8 mouse cellular contexts compared by ENCODE assay signal in the genomic region with DNA sequence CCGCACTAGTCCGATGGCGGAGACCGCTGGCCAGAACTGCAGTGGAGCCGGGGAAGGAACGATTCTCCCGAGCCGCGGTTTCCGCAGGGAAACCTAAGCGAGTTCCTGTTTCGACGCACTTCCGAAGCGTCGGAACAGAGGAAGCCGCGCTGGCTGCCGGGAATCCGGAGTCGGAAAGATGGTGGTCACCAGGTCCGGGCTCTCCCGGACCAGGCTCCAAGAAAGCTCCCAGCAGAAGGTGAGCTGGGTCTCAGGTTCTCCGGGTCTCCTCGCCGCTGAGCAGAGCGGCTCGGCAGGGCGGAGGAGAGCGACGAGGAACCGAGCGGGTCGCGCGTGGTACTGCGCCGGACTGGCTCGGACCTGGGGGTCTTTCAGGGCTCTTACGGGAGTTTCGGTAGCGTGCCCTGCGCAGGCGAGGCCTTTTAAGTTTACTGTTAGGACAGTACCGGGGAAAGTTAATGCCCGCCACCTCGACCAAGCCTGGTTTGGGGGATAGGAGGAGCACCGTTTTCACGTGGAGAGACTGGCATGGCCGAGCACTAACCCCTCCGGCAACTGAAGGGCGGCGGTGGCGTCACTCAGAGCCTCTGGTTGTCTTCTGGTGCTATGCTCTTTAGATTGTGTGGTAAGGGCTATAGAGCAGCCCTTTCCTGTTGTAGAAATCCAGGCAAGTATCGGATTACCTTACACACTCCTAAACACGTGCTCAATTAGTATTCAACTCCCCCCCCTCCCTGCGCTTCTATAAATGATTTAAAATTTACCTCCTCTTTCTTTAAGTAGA. TPM values are rescaled to one million over a fixed set of nuclear protein-coding genes. Genes with fewer than 3 reads are reported as not detected.
DNase-seq lines count a peak whose midpoint lies in the region; ATAC-seq and TF ChIP-seq lines count a peak whose summit lies in the region.

A gene (plus strand): TSS at position 148 of the 784 bp plus-strand sequence.

- WGBS in cerebellum, adult 2 months, result under 1% methylated on average over 57 of the region's 57 CpGs
- WGBS in forebrain, postnatal 0 days, result 2% methylated on average over 57 of the region's 57 CpGs

- peak within 1 kb of the TSS; percentile 84 for H3K9ac ChIP-seq in forebrain, postnatal 0 days

- no peaks in the 10 kb centered on the region for H3K9me3 ChIP-seq in forebrain, postnatal 0 days (ENCODE audit: low read length)

- peaks cover 6% of the 10 kb centered on the region; the same call in 1 of the 2 replicates for H3K4me1 ChIP-seq in cerebellum, adult 2 months (ENCODE audit: control insufficient read depth, insufficient read depth, low read length)
- peaks cover 4% of the 10 kb centered on the region; the same call in 1 of the 2 replicates for H3K4me1 ChIP-seq in forebrain, postnatal 0 days (ENCODE audit: insufficient read depth)

- peak within 1 kb of the TSS; percentile 82 for H3K4me2 ChIP-seq in forebrain, postnatal 0 days (ENCODE audit: low read depth)

- TF ChIP-seq CTCF in cerebellum, adult 2 months (IDR thresholded peaks at IDR 0.05; ENCODE audit: borderline replicate concordance, insufficient read depth, low read depth, low read length), result no peak
- TF ChIP-seq CTCF in forebrain, postnatal 0 days (IDR thresholded peaks at IDR 0.05; ENCODE audit: low read depth), result no peak

- ATAC-seq in forebrain, postnatal 0 days, result peak; percentile 98
- ATAC-seq in hematopoietic stem cell, adult 5-6 weeks (replicated peaks in 1 of 2; ENCODE audit: insufficient read depth in 1 of 2, low FRiP score in 2 of 2, low TSS enrichment in 1 of 2, low read depth in 1 of 2, poor library complexity in 2 of 2, severe bottlenecking in 2 of 2), result peak; percentile 86 to 91

- H3K27me3 ChIP-seq in cerebellum, adult 2 months (ENCODE audit: control insufficient read depth, insufficient read depth, low read length), result no peaks in the 10 kb centered on the region
- no peaks in the 10 kb centered on the region for H3K27me3 ChIP-seq in forebrain, postnatal 0 days (ENCODE audit: insufficient read depth, low read length)

- peak; percentile 97 for DNase-seq in MEL-GATA-1-ER (ENCODE audit: extremely low read depth, low read depth)
- peak; percentile 93 to 94 for DNase-seq in cerebellum, adult 2 months
- DNase-seq in forebrain, postnatal 0 days, result peak; percentile 96
- DNase-seq in layer of hippocampus, postnatal 14 days (ENCODE audit: low spot score in 2 of 2), result peak; percentile 87 to 95
- peak; percentile 90 for DNase-seq in lung, postnatal 14 days
- DNase-seq in retina, adult 2 months (ENCODE audit: low read depth, low spot score), result peak; percentile 97
- peak; percentile 80 to 83 for DNase-seq in thymus, postnatal 36 days

- H3K4me3 ChIP-seq in cerebellum, adult 2 months (replicated peaks; ENCODE audit: insufficient read depth, low read depth, low read length), result peak within 1 kb of the TSS; percentile 91
- H3K4me3 ChIP-seq in forebrain, postnatal 0 days (ENCODE audit: low read depth, low read length), result peak within 1 kb of the TSS; percentile 98

- H3K27ac ChIP-seq in cerebellum, adult 2 months (ENCODE audit: insufficient read depth, low read length), result peak within 1 kb of the TSS; percentile 31
- peak within 1 kb of the TSS; percentile 78 for H3K27ac ChIP-seq in forebrain, postnatal 0 days (ENCODE audit: low read depth, low read length)

- TF ChIP-seq POLR2A in cerebellum, adult 2 months (IDR thresholded peaks at IDR 0.05; ENCODE audit: borderline replicate concordance, insufficient read depth, low read length), result peak; percentile 69; the same call in 1 of the 2 replicates

- H3K36me3 ChIP-seq in forebrain, postnatal 0 days (ENCODE audit: insufficient read depth), result peaks cover 29% of the 10 kb centered on the region

RNA-seq across cellular contexts. Expression of the gene that starts here (rescaled TPM):
- polyA plus RNA-seq in cerebellum, adult 2 months (2012; rRNA removed), result 24.2 and 24.3 TPM in 2 replicates
- 18.5 and 23.9 TPM in 2 replicates for total RNA-seq in forebrain, postnatal 0 days (2014; rRNA removed)
- polyA plus RNA-seq in forebrain, postnatal 0 days (2015; fragmentation: Nextera tagmentation; extraction: Ambion mirVana), result 50.2 and 52.1 TPM in 2 replicates
- 160 and 191 TPM in 2 replicates for total RNA-seq in hematopoietic stem cell, adult 5-6 weeks (2017)
- 10 to 100 TPM; 24.3 to 30.0 TPM for total RNA-seq in layer of hippocampus, postnatal 14 days (2021)

Comparison
In these comparisons a context has a peak if more than half of its experiments do, and no peak if none do; other contexts are left out.
1. Peak in every context shown above with its lines: DNase-seq, ATAC-seq, H3K4me3 ChIP-seq and H3K27ac ChIP-seq.